Mouse (Mus musculus) layer of hippocampus, adult 18-20 months (tissue): ENCODE measurements around the gene Cd5l. TPM values are rescaled to one million over a fixed set of nuclear protein-coding genes. Genes with fewer than 3 reads are reported as not detected.
"Not testable (repeated sequence)": the region's sequence is repeated elsewhere in the genome, so short reads cannot be mapped to it uniquely, and the experiment has no call there.

ENCODE experiments used
- DNase-seq, 2 experiments: peaks; one replicate each; pipeline ENCODE4 v3.0.0; 2022; ENCODE audit warnings: low spot score in 2 of 2
- long read RNA-seq: library from polyadenylated mRNA; stranded (forward); transcript quantifications from one replicate; pipeline ENCODE4 v2.0.0, GENCODE M21; 2021
- total RNA-seq, 2 experiments: library from RNA; stranded (reverse); gene quantifications; 2 replicates each; pipeline ENCODE4 v1.2.3; 2021

The Cd5l gene
- total RNA-seq, result not detected
- long read RNA-seq, result 0 reads

- no peak for DNase-seq
Observed at GRCm38 (mm10) chr3:87357581-87357980, at the start of gene Cd5l. Cd5l (plus strand) TSS chr3:87357881.

DNA sequence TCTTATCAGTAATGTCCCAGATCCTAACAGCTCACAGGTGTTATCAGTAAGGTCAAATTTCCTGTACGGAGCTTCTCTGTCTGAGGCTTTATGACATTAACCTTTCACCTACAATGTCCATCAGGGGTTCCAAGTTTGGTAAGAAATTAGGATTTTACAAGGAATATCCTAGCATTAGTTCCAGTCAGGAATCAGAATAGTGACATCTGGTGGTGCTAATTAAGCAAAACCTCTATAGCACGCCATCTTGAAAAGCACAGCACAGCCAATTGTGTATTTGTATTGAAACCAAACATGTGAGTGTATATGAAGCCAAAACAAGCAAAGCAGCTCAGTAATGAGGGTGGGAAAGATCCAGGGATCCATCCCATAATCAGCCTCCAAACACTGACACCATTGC, 47.8 kb upstream of the Cd5l start:
- peak in 1 of 2 experiments; percentile 4 for DNase-seq

DNA sequence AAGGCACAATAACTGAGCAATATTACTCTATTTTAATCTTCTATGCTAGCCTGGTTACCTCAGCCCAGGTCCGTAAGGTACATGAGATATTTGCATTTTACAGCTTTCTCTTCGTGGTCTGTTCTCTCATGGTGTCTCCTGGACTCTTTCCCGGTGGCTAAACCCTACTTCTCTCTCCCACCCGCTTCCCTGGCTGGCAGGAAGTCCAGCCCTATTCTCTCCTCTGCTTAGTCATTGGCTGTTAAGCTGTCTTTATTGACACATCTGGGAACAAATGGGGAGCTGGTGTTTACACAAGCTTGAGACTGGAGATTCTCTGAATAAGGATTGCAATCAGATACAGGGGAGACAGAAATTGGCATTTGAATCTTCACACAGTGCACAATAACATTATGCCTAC, 35.1 kb upstream of the Cd5l start:
- DNase-seq, result no peak

- DNase-seq, result no peak
Observed at GRCm38 (mm10) chr3:87323778-87324177, 33.9 kb upstream of the Cd5l start.

DNA sequence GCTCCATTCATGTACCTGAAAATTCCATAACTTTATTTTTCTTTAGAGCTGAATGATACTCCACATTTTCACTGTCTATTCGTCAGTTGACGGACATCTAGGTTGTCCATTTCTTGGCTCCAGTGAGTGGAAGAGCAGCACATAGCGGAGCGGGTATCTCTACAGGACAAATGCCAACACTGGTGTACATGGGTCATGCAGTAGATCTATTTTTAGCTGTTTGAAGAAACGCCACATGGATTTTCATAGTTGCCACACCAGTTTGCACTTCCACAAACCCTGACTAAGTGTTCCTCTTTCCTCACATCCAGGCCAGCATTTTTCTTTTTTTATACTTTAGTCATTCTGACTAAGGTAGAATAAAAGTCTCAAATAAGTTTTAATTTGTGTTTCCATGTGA, 19.8 kb upstream of the Cd5l start:
- no peak for DNase-seq

- not testable (repeated sequence) for DNase-seq
Observed at GRCm38 (mm10) chr3:87350992-87351391, 6.7 kb upstream of the Cd5l start.

GRCm38 (mm10) chr3:87359215-87359614, 1.5 kb downstream of the Cd5l start:
- DNase-seq, result no peak

- no peak for DNase-seq
Observed at GRCm38 (mm10) chr3:87360466-87360865, 2.8 kb downstream of the Cd5l start.

GRCm38 (mm10) chr3:87365691-87366090, 8.0 kb downstream of the Cd5l start:
- DNase-seq, result no peak

- no peak for DNase-seq
Observed at GRCm38 (mm10) chr3:87367511-87367910, 9.8 kb downstream of the Cd5l start.

DNA sequence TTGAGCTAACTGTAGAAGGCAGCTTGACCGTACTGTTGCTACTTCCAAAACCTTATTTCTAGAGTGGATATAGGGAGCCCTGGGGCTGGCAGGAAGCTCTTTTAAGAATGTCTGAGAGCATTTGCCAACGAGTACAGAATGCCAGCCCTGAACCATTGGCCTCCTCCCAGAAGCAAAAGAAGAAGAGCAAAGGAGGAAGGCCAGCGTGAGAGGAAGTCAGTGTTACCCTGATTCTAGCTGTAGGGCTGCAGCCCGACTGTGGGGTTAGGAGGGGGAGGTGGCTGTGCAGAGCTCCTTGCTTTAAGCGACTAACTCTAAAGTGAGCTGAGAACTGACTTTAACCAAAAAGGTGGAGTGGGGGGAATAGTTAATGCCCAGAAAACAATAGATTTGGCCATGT, 11.5 kb downstream of the Cd5l start:
- DNase-seq, result no peak

DNA sequence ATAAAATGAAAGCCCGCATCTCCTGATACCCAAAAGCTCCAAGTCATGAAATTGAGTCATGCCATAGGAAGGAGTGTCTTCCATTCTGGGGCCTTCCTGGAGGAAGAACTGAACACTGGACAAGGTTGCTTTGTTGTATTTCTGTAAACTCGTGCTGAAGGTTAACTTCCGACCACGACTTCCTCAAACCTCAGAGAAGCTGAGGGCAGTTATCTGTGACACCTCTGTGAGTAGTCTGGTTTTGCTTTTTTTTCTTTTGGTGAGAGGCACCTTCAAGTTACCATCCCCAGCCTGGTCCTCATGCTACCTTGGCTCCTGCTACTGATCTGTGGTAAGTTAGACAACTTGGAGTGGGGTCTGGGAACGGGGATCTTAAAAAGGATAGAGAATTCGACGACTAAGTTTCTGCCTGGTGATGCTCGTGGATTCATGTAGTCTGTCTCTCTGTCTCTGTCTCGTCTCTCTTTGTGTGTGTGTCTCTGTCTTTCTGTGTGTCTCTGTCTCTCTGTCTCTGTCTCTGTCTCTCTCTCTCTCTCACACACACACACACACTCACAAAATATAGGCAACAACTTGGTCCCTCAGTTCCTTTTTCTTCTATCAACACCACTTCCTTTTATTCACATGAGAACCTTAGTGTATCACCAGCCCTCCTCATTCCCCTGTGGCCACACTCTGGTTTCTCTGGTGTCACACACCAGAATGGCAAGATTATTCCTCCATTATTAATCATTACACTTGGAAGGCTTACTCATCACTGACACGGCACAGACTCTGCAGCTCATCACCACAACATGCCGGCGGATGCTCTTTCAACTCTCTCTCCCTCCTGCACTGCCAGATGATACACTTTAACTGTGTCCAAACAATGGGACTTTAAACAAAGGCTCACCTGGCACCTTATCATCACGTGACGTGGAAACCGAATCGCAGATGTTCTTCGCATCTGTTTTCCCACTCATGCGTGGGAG, 18.8 kb downstream of the Cd5l start, which contains the start of gene Fcrl1:
TSS of gene Fcrl1 (plus strand) at position 193 of the 971 bp plus-strand sequence.
- DNase-seq, result no peak

- DNase-seq, result no peak
Observed at GRCm38 (mm10) chr3:87377228-87377627, 19.5 kb downstream of the Cd5l start.

GRCm38 (mm10) chr3:87377719-87378118, 20.0 kb downstream of the Cd5l start:
- DNase-seq, result no peak

DNA sequence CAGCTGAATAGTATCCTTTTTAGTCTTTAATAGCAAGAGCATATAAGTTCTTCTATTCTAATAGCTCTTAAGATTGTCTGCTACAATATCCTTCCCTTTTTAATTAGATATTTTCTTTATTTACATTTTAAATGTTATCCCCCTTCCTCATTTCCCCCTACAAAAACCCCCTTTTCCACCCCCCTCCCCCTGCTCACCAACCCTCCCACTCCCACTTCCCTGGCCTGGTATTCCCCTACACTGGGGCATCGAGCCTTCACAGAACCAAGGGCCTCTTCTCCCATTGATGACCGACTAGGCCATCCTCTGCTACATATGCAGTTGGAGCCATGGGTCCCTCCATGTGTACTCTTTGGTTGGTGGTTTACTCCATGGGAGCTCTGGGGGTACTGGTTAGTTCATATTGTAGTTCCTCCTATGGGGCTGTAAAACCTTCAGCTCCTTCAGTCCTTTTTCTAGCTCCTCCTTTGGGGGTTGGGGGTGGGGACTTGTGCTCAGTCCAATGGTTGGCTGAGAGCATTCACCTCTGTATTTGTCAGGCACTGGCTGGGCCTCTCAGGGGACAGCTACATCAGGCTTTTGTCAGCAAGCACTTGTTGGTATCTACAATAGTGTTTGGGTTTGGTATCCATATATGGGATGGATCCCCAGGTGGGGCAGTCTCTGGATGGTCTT, 22.1 kb downstream of the Cd5l start:
- not testable (repeated sequence) for DNase-seq

DNA sequence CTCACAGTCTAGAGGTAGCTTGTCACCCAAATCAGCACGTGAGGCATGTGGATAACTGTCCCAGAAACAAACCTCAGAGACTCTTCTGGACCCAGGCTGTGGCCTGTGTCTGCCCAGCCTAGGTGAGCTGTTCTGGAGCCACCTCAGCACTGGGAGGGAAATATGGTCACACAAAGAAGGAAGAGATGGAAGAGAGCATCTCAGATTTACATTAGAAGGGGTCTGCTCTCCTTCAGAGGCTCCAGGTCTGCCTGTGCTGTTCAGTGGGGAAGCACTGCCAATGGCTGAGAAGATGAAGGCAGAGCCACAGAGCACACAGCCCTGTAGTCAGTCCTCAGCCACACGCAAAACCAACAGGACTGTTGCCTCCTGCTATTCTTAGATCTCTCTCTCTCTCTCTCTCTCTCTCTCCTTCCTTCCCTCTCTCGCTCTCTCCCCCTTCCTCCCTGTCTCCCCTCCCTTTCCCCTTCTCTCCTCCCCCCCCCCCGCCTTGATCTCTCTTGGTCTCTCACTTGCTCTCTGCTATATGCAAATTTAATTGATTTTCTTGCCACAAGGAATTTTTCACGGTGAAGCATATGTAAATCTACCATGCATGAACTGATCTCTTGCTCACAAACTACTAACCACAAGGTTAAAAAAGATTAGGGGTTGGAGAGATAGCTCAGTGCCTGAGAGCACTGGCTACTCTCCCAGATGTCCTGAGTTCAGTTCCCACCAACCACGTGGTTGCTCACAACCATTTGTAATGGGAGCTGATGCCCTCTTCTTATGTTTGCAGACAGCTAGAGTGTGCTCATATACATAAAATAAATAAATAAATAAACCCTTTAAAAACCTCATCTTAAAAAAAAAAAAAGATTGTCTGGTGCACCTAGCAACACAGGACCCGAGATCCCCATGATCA, 24.4 kb downstream of the Cd5l start:
- no peak for DNase-seq

DNA sequence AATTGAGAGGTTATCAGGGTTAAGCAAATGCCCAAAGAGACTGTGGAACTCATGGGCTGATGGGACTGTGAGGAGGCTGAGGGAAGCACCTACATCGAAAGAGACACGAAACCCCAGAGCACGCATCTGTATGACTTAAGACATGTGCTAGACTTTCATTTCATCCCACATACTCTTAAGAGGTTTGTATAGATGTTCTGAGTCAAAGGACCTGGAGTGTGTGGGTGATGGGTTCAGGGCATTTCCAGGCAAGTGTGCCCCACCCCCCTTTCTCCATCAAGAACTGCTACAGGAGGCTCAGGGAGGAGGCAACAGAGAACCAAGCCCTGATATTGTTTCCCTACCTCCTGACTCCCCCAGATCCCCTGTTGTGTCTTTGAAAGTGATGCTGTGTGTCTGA, 25.6 kb downstream of the Cd5l start:
- no peak for DNase-seq

- DNase-seq, result no peak
Observed at GRCm38 (mm10) chr3:87385105-87385504, 27.4 kb downstream of the Cd5l start.

- DNase-seq, result no peak
Observed at GRCm38 (mm10) chr3:87390935-87391334, 33.3 kb downstream of the Cd5l start.

DNA sequence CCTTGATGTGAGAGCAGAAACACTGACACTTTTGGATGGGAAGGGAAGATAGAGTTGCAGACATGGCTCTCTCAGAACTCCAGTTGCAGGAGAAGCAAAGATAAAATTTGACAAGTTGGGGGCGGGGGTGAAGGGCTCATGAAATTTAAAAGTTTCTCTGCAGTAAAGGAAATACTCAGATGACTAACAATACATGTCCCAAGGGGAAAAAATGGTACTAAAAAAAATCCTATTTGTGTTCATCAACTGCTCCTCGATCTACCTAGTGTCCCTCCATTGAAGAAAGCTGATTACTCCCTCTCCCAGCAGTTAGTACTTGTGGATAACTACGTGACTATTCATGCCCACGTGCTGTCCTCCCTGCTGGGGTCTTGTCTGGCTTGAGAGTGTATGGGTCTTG, 41.1 kb downstream of the Cd5l start:
- DNase-seq, result no peak

GRCm38 (mm10) chr3:87399906-87400305, 42.2 kb downstream of the Cd5l start:
- no peak for DNase-seq
